Mouse (Mus musculus): Measurements from ENCODE around the gene Slc38a2.

GRCm38 (mm10) chr15:96641821-96642435 is 57.6 kb downstream of the Slc38a2 start:
- TF ChIP-seq CTCF (IDR thresholded peaks at IDR 0.05; ENCODE audit: extremely low read depth, insufficient read depth, low read length) = no peak
- no peak for TF ChIP-seq POLR2A (IDR thresholded peaks at IDR 0.05; ENCODE audit: extremely low read depth, insufficient read depth, low read length)
